11 mouse cellular contexts compared by ENCODE assay signal in the genomic region with DNA sequence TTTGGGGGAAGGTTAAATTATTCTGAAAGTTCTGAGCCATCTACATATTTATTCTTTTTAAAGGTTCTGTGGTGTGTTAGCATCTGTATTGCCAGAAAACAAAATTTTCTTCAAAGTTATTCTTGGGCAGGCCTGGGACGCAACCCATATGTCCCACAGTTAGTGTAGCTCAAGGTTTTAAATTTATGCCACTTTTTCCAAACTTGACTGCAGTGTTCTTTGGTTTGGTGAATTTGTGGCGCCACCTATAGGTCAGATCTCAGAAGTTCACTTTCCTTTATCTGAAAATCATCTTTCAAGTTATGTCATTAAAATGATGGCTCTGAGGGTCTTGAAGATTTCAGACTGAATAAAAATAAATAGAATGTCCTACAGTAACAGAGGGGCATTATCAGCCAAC.
DNase-seq lines count a peak whose midpoint lies in the region; ATAC-seq and TF ChIP-seq lines count a peak whose summit lies in the region.
"Had no signal": no experiment of that assay in that cellular context is flagged by ENCODE, and none has a peak within 500 bp of the region (broad histone marks: within the 10 kb centered on the region; RNA-seq: fewer than 3 reads in every experiment).

No protein-coding gene starts in this region.

- 11% methylated on average over 2 of the region's 2 CpGs for WGBS in liver, embryonic 14.5 days (ENCODE audit: insufficient replicate concordance)
- 14% methylated on average over 2 of the region's 2 CpGs for WGBS in liver, embryonic 11.5 days

- H3K4me1 ChIP-seq in liver, embryonic 14.5 days (replicated peaks; ENCODE audit: control insufficient read depth in 2 of 2, insufficient read depth in 2 of 2, low read length in 1 of 2) = no peaks in the 10 kb centered on the region
- no peaks in the 10 kb centered on the region for H3K4me1 ChIP-seq in liver, embryonic 11.5 days (replicated peaks; ENCODE audit: control insufficient read depth, insufficient read depth, low read length)
- H3K4me1 ChIP-seq: heart, embryonic 13.5 days; megakaryocyte, embryonic 14.5 days had no signal

- no peak overlapping the region for H3K27ac ChIP-seq in liver, embryonic 14.5 days
- no peak overlapping the region for H3K27ac ChIP-seq in liver, embryonic 11.5 days (ENCODE audit: low read depth, low read length)
- H3K27ac ChIP-seq: heart, embryonic 13.5 days had no signal

- H3K36me3 ChIP-seq in liver, embryonic 14.5 days (replicated peaks; ENCODE audit: control insufficient read depth, insufficient read depth, low read depth) = no peaks in the 10 kb centered on the region
- H3K36me3 ChIP-seq in liver, embryonic 11.5 days (ENCODE audit: control insufficient read depth, insufficient read depth, low read length) = no peaks in the 10 kb centered on the region
- H3K36me3 ChIP-seq: G1E; heart, embryonic 13.5 days had no signal

- TF ChIP-seq CTCF in liver, embryonic 14.5 days (IDR thresholded peaks at IDR 0.05; ENCODE audit: low read depth) = peak; percentile 46; the same call in 1 of the 2 replicates

- TF ChIP-seq EP300 in liver, embryonic 14.5 days (IDR thresholded peaks at IDR 0.05; ENCODE audit: low read depth) = no peak

- H3K9me3 ChIP-seq in liver, embryonic 14.5 days (ENCODE audit: control insufficient read depth, low read length) = no peaks in the 10 kb centered on the region
- no peaks in the 10 kb centered on the region for H3K9me3 ChIP-seq in liver, embryonic 11.5 days (ENCODE audit: control insufficient read depth, low read length)
- H3K9me3 ChIP-seq: heart, embryonic 13.5 days; megakaryocyte, embryonic 14.5 days had no signal

- DNase-seq in cerebellum, adult 18-20 months = peak; percentile 41 to 72
- peak in 1 of 3 experiments; percentile 1 for DNase-seq in liver, embryonic 14.5 days (ENCODE audit: low read depth in 3 of 3, low spot score in 3 of 3)
- no peak for DNase-seq in liver, embryonic 11.5 days (ENCODE audit: low spot score)
- peak; percentile 1 for DNase-seq in c-Kit-positive CD71-positive TER-119-positive erythroid progenitor cells, embryonic 14.5 days (ENCODE audit: low spot score)
- DNase-seq in heart, postnatal 4 days = peak; percentile 25
- peak; percentile 40 for DNase-seq in lung, postnatal 36 days
- DNase-seq in thymus, postnatal 4 days = peak; percentile 46

- no peak overlapping the region for H3K9ac ChIP-seq in liver, embryonic 14.5 days (replicated peaks)
- no peak overlapping the region for H3K9ac ChIP-seq in liver, embryonic 11.5 days (ENCODE audit: low read depth, low read length)
- H3K9ac ChIP-seq: heart, embryonic 13.5 days had no signal

- no peaks in the 10 kb centered on the region for H3K27me3 ChIP-seq in liver, embryonic 14.5 days (ENCODE audit: control insufficient read depth, insufficient read depth, low read length)
- no peaks in the 10 kb centered on the region for H3K27me3 ChIP-seq in liver, embryonic 11.5 days (replicated peaks; ENCODE audit: control insufficient read depth, insufficient read depth, low read length)
- H3K27me3 ChIP-seq: heart, embryonic 13.5 days; megakaryocyte, embryonic 14.5 days had no signal

- ATAC-seq in cerebellum, adult (ENCODE audit: insufficient number of reproducible peaks, low FRiP score, low TSS enrichment) = no peak
- ATAC-seq in liver, embryonic 14.5 days (ENCODE audit: insufficient read depth) = no peak
- no peak for ATAC-seq in liver, embryonic 11.5 days (replicated peaks; ENCODE audit: low FRiP score)

- H3K4me3 ChIP-seq in liver, embryonic 14.5 days (ENCODE audit: insufficient read depth in 1 of 2, low read depth in 2 of 2, low read length in 2 of 2) = no peak overlapping the region
- H3K4me3 ChIP-seq in liver, embryonic 11.5 days (ENCODE audit: low read depth, low read length) = no peak overlapping the region
- H3K4me3 ChIP-seq: heart, embryonic 13.5 days; megakaryocyte, embryonic 14.5 days had no signal

- no peak overlapping the region for H3K4me2 ChIP-seq in liver, embryonic 14.5 days (ENCODE audit: low read depth)
- H3K4me2 ChIP-seq in liver, embryonic 11.5 days = no peak overlapping the region
- H3K4me2 ChIP-seq: heart, embryonic 13.5 days had no signal
